Mouse (Mus musculus): ENCODE measurements around the gene P4htm. TPM values are rescaled to one million over a fixed set of nuclear protein-coding genes. Genes with fewer than 3 reads are reported as not detected.
"Not testable (repeated sequence)": the region's sequence is repeated elsewhere in the genome, so short reads cannot be mapped to it uniquely, and the experiment has no call there.

The P4htm gene
- total and polyA plus RNA-seq, 3 experiments, result 1.7 to 5.4 (median 2.6) TPM

- H3K36me3 ChIP-seq (replicated peaks), result peaks cover 87% of the 10 kb centered on the region
- ATAC-seq (ENCODE audit: extremely low read depth, insufficient number of reproducible peaks, low FRiP score, poor library complexity, severe bottlenecking), result no peak
Observed at GRCm38 (mm10) chr9:108630683-108631082, 33.2 kb upstream of the P4htm start.

GRCm38 (mm10) chr9:108628141-108628540 lies 30.7 kb upstream of the P4htm start:
- TF ChIP-seq GATA1 (IDR thresholded peaks at IDR 0.05; ENCODE audit: borderline replicate concordance, low read length) (no peak), CTCF (IDR thresholded peaks at IDR 0.05; ENCODE audit: low read depth, low read length) (no peak), TAL1 (conservative IDR thresholded peaks at IDR 0.05; ENCODE audit: low read depth, low read length) (no peak), POLR2AphosphoS5 (IDR thresholded peaks at IDR 0.05; ENCODE audit: insufficient replicate concordance, low read depth, low read length) (no peak), GATA2 (IDR thresholded peaks at IDR 0.05; ENCODE audit: borderline replicate concordance, low read depth, low read length) (no peak)
- H3K27me3 ChIP-seq (ENCODE audit: insufficient read depth, low read length), result no peaks in the 10 kb centered on the region
- H3K9me3 ChIP-seq (replicated peaks), result no peaks in the 10 kb centered on the region
- ATAC-seq (ENCODE audit: extremely low read depth, insufficient number of reproducible peaks, low FRiP score, poor library complexity, severe bottlenecking), result no peak
- H3K4me3 ChIP-seq (ENCODE audit: low read depth, low read length), result no peak overlapping the region
- H3K4me1 ChIP-seq (ENCODE audit: insufficient read depth, low read depth, low read length), result peaks cover 50% of the 10 kb centered on the region
- DNase-seq (ENCODE audit: low spot score), result no peak
- H3K36me3 ChIP-seq (replicated peaks), result peaks cover 79% of the 10 kb centered on the region

More at GRCm38 (mm10) chr9:108630683-108631082, 33.2 kb upstream of the P4htm start:
- Histone ChIP-seq H3K4me1 (ENCODE audit: insufficient read depth, low read depth, low read length) (peaks cover 57% of the 10 kb centered on the region), H3K27me3 (ENCODE audit: insufficient read depth, low read length) (no peaks in the 10 kb centered on the region), H3K4me3 (ENCODE audit: low read depth, low read length) (no peak overlapping the region; the same call in 1 of the 2 replicates), H3K9me3 (replicated peaks) (no peaks in the 10 kb centered on the region)
- peak; percentile 15 for DNase-seq (ENCODE audit: low spot score)
- TF ChIP-seq GATA1 (IDR thresholded peaks at IDR 0.05; ENCODE audit: borderline replicate concordance, low read length), result no peak
- TF ChIP-seq TAL1 (conservative IDR thresholded peaks at IDR 0.05; ENCODE audit: low read depth, low read length), result no peak
- no peak for TF ChIP-seq POLR2AphosphoS5 (IDR thresholded peaks at IDR 0.05; ENCODE audit: insufficient replicate concordance, low read depth, low read length)
- TF ChIP-seq GATA2 (IDR thresholded peaks at IDR 0.05; ENCODE audit: borderline replicate concordance, low read depth, low read length), result no peak
- TF ChIP-seq CTCF (IDR thresholded peaks at IDR 0.05; ENCODE audit: low read depth, low read length), result no peak

- no peak for TF ChIP-seq GATA2 (IDR thresholded peaks at IDR 0.05; ENCODE audit: borderline replicate concordance, low read depth, low read length)
- no peak for TF ChIP-seq GATA1 (IDR thresholded peaks at IDR 0.05; ENCODE audit: borderline replicate concordance, low read length)
- TF ChIP-seq POLR2AphosphoS5 (IDR thresholded peaks at IDR 0.05; ENCODE audit: insufficient replicate concordance, low read depth, low read length), result no peak
- TF ChIP-seq TAL1 (conservative IDR thresholded peaks at IDR 0.05; ENCODE audit: low read depth, low read length), result no peak
- no peak for TF ChIP-seq CTCF (IDR thresholded peaks at IDR 0.05; ENCODE audit: low read depth, low read length)
- H3K9me3 ChIP-seq (replicated peaks), result no peaks in the 10 kb centered on the region
- H3K4me1 ChIP-seq (ENCODE audit: insufficient read depth, low read depth, low read length), result peaks cover 36% of the 10 kb centered on the region
- DNase-seq (ENCODE audit: low spot score) (no peak), ATAC-seq (ENCODE audit: extremely low read depth, insufficient number of reproducible peaks, low FRiP score, poor library complexity, severe bottlenecking) (no peak)
- H3K4me3 ChIP-seq (ENCODE audit: low read depth, low read length), result no peak overlapping the region
- peaks cover 74% of the 10 kb centered on the region for H3K36me3 ChIP-seq (replicated peaks)
- H3K27me3 ChIP-seq (ENCODE audit: insufficient read depth, low read length), result no peaks in the 10 kb centered on the region
Observed at GRCm38 (mm10) chr9:108626498-108626897, 29.0 kb upstream of the P4htm start.

- TF ChIP-seq CTCF (IDR thresholded peaks at IDR 0.05; ENCODE audit: low read depth, low read length) (no peak), GATA1 (IDR thresholded peaks at IDR 0.05; ENCODE audit: borderline replicate concordance, low read length) (no peak), TAL1 (conservative IDR thresholded peaks at IDR 0.05; ENCODE audit: low read depth, low read length) (no peak), GATA2 (IDR thresholded peaks at IDR 0.05; ENCODE audit: borderline replicate concordance, low read depth, low read length) (no peak), POLR2AphosphoS5 (IDR thresholded peaks at IDR 0.05; ENCODE audit: insufficient replicate concordance, low read depth, low read length) (no peak)
- Histone ChIP-seq H3K9me3 (replicated peaks) (no peaks in the 10 kb centered on the region), H3K4me1 (ENCODE audit: insufficient read depth, low read depth, low read length) (0 out of 2 replicates have a peak, but pooled peaks cover 5% of the 10 kb centered on the region), H3K27me3 (ENCODE audit: insufficient read depth, low read length) (no peaks in the 10 kb centered on the region), H3K4me3 (ENCODE audit: low read depth, low read length) (no peak overlapping the region), H3K36me3 (replicated peaks) (peaks cover 96% of the 10 kb centered on the region)
- no peak for ATAC-seq (ENCODE audit: extremely low read depth, insufficient number of reproducible peaks, low FRiP score, poor library complexity, severe bottlenecking)
- DNase-seq (ENCODE audit: low spot score), result no peak
Observed at GRCm38 (mm10) chr9:108617301-108617700, 19.8 kb upstream of the P4htm start.

GRCm38 (mm10) chr9:108611488-108611887 lies 14.0 kb upstream of the P4htm start:
- TF ChIP-seq CTCF (IDR thresholded peaks at IDR 0.05; ENCODE audit: low read depth, low read length), result no peak
- no peak for TF ChIP-seq TAL1 (conservative IDR thresholded peaks at IDR 0.05; ENCODE audit: low read depth, low read length)
- no peak for TF ChIP-seq POLR2AphosphoS5 (IDR thresholded peaks at IDR 0.05; ENCODE audit: insufficient replicate concordance, low read depth, low read length)
- no peak for TF ChIP-seq GATA1 (IDR thresholded peaks at IDR 0.05; ENCODE audit: borderline replicate concordance, low read length)
- no peak for TF ChIP-seq GATA2 (IDR thresholded peaks at IDR 0.05; ENCODE audit: borderline replicate concordance, low read depth, low read length)
- H3K27me3 ChIP-seq (ENCODE audit: insufficient read depth, low read length), result no peaks in the 10 kb centered on the region
- peaks cover 100% of the 10 kb centered on the region for H3K36me3 ChIP-seq (replicated peaks)
- no peak for DNase-seq (ENCODE audit: low spot score)
- no peak overlapping the region for H3K4me3 ChIP-seq (ENCODE audit: low read depth, low read length)
- no peaks in the 10 kb centered on the region for H3K9me3 ChIP-seq (replicated peaks)
- ATAC-seq (ENCODE audit: extremely low read depth, insufficient number of reproducible peaks, low FRiP score, poor library complexity, severe bottlenecking), result no peak
- peaks cover 18% of the 10 kb centered on the region for H3K4me1 ChIP-seq (ENCODE audit: insufficient read depth, low read depth, low read length)

GRCm38 (mm10) chr9:108608889-108609288 lies 11.4 kb upstream of the P4htm start:
- TF ChIP-seq CTCF (IDR thresholded peaks at IDR 0.05; ENCODE audit: low read depth, low read length) (no peak), TAL1 (conservative IDR thresholded peaks at IDR 0.05; ENCODE audit: low read depth, low read length) (no peak), GATA1 (IDR thresholded peaks at IDR 0.05; ENCODE audit: borderline replicate concordance, low read length) (no peak), POLR2AphosphoS5 (IDR thresholded peaks at IDR 0.05; ENCODE audit: insufficient replicate concordance, low read depth, low read length) (no peak), GATA2 (IDR thresholded peaks at IDR 0.05; ENCODE audit: borderline replicate concordance, low read depth, low read length) (no peak)
- H3K27me3 ChIP-seq (ENCODE audit: insufficient read depth, low read length), result no peaks in the 10 kb centered on the region
- peaks cover 98% of the 10 kb centered on the region for H3K36me3 ChIP-seq (replicated peaks)

GRCm38 (mm10) chr9:108607929-108608328 lies 10.5 kb upstream of the P4htm start:
- peaks cover 98% of the 10 kb centered on the region for H3K36me3 ChIP-seq (replicated peaks)
- ATAC-seq (ENCODE audit: extremely low read depth, insufficient number of reproducible peaks, low FRiP score, poor library complexity, severe bottlenecking), result not testable (repeated sequence)

More at GRCm38 (mm10) chr9:108608889-108609288, 11.4 kb upstream of the P4htm start:
- Histone ChIP-seq H3K9me3 (replicated peaks) (no peaks in the 10 kb centered on the region), H3K4me3 (ENCODE audit: low read depth, low read length) (no peak overlapping the region), H3K4me1 (ENCODE audit: insufficient read depth, low read depth, low read length) (peaks cover 18% of the 10 kb centered on the region)
- ATAC-seq (ENCODE audit: extremely low read depth, insufficient number of reproducible peaks, low FRiP score, poor library complexity, severe bottlenecking), result no peak
- no peak for DNase-seq (ENCODE audit: low spot score)

More at GRCm38 (mm10) chr9:108607929-108608328, 10.5 kb upstream of the P4htm start:
- DNase-seq (ENCODE audit: low spot score); H3K9me3 ChIP-seq (replicated peaks); H3K27me3 ChIP-seq (ENCODE audit: insufficient read depth, low read length); H3K4me3 ChIP-seq (ENCODE audit: low read depth, low read length): not testable (repeated sequence)
- peaks cover 21% of the 10 kb centered on the region for H3K4me1 ChIP-seq (ENCODE audit: insufficient read depth, low read depth, low read length)
